Mouse (Mus musculus) embryonic facial prominence, embryonic 12.5 days (tissue): ENCODE results near the gene Zfp536. TPM values are rescaled to one million over a fixed set of nuclear protein-coding genes. Genes with fewer than 3 reads are reported as not detected.

Source experiments
- ATAC-seq: fragments of 200-750 bp; cut with Nextera tagmentation; 2 replicates; pipeline ENCODE4 v1.8.0; 2017; ENCODE audit not compliant: insufficient number of reproducible peaks, insufficient read depth, low FRiP score, low TSS enrichment
- H3K27ac ChIP-seq: fragments of 300-500 bp; sonication (generic); 2 replicates; pipeline ENCODE4 v1.5.1; 2016; ENCODE audit warnings: mild to moderate bottlenecking
- H3K27me3 ChIP-seq: fragments of 300-500 bp; sonication (generic); 2 replicates; pipeline ENCODE4 v1.6.1; 2016; ENCODE audit warnings: mild to moderate bottlenecking, moderate library complexity
- H3K36me3 ChIP-seq: fragments of 300-500 bp; sonication (generic); 2 replicates; pipeline ENCODE4 v1.6.1; 2016; ENCODE audit warnings: mild to moderate bottlenecking
- H3K4me1 ChIP-seq: fragments of 300-500 bp; sonication (generic); 2 replicates; pipeline ENCODE4 v1.6.1; 2016
- H3K4me2 ChIP-seq: fragments of 300-500 bp; sonication (generic); replicated peaks from 2 replicates; pipeline ENCODE4 v1.6.1; 2016; ENCODE audit warnings: mild to moderate bottlenecking, moderate library complexity
- H3K4me3 ChIP-seq: fragments of 300-500 bp; sonication (generic); 2 replicates; pipeline ENCODE4 v1.5.1; 2016; ENCODE audit warnings: mild to moderate bottlenecking
- H3K9ac ChIP-seq: fragments of 300-500 bp; sonication (generic); 2 replicates; pipeline ENCODE4 v1.6.1; 2016; ENCODE audit warnings: mild to moderate bottlenecking, moderate library complexity
- H3K9me3 ChIP-seq: fragments of 300-500 bp; sonication (generic); 2 replicates; pipeline ENCODE4 v1.6.1; 2016; ENCODE audit warnings: mild to moderate bottlenecking, moderate library complexity
- WGBS: fragments of 180-500 bp; shearing (Covaris S2); methylation state at CpG from one replicate; pipeline ENCODE4 v1.1.7; 2016; 5-methylcytosine and 5-hydroxymethylcytosine counted together
- polyA plus RNA-seq: library from polyadenylated mRNA; unstranded; fragments of >200 nt; fragmentation: Nextera tagmentation; extraction: Ambion mirVana; gene quantifications from 2 replicates; pipeline ENCODE4 v1.2.1, GENCODE M21; 2016

The Zfp536 gene
- polyA plus RNA-seq, 1 experiment from 2014 or later = 18.5 TPM

- 29% methylated on average over 8 of the region's 8 CpGs for WGBS
- Histone ChIP-seq H3K4me2 (no peak overlapping the region), H3K9me3 (no peaks in the 10 kb centered on the region), H3K27ac (no peak overlapping the region), H3K36me3 (no peaks in the 10 kb centered on the region), H3K4me3 (no peak overlapping the region), H3K9ac (no peak overlapping the region), H3K27me3 (no peaks in the 10 kb centered on the region), H3K4me1 (peaks cover 20% of the 10 kb centered on the region)
- ATAC-seq = no peak
Observed at GRCm38 (mm10) chr7:37743350-37743749, 30.1 kb downstream of the Zfp536 start.

GRCm38 (mm10) chr7:37737191-37737590 is 36.2 kb downstream of the Zfp536 start:
- no peak for ATAC-seq
- Histone ChIP-seq H3K4me2 (no peak overlapping the region), H3K4me3 (no peak overlapping the region), H3K27ac (no peak overlapping the region), H3K36me3 (no peaks in the 10 kb centered on the region), H3K4me1 (peaks cover 22% of the 10 kb centered on the region; the same call in 1 of the 2 replicates), H3K27me3 (peaks cover 2% of the 10 kb centered on the region; the same call in 1 of the 2 replicates), H3K9me3 (no peaks in the 10 kb centered on the region), H3K9ac (no peak overlapping the region)
- WGBS = 47% methylated on average over 8 of the region's 8 CpGs

- Histone ChIP-seq H3K4me3 (no peak overlapping the region), H3K36me3 (no peaks in the 10 kb centered on the region), H3K9ac (no peak overlapping the region), H3K27me3 (peaks cover 2% of the 10 kb centered on the region; the same call in 1 of the 2 replicates), H3K9me3 (no peaks in the 10 kb centered on the region), H3K4me2 (no peak overlapping the region), H3K27ac (no peak overlapping the region), H3K4me1 (peaks cover 22% of the 10 kb centered on the region; the same call in 1 of the 2 replicates)
- ATAC-seq = no peak
- WGBS = 36% methylated on average over 4 of the region's 4 CpGs
Observed at GRCm38 (mm10) chr7:37736413-37736720, 37.1 kb downstream of the Zfp536 start.

GRCm38 (mm10) chr7:37735707-37736412 is 37.6 kb downstream of the Zfp536 start:
- no peak overlapping the region for H3K9ac ChIP-seq
- no peaks in the 10 kb centered on the region for H3K9me3 ChIP-seq
- no peak overlapping the region for H3K4me2 ChIP-seq
- 49% methylated on average over 7 of the region's 7 CpGs for WGBS
- ATAC-seq = no peak
- no peaks in the 10 kb centered on the region for H3K36me3 ChIP-seq
- H3K27ac ChIP-seq = no peak overlapping the region
- H3K4me1 ChIP-seq = peaks cover 22% of the 10 kb centered on the region; the same call in 1 of the 2 replicates
- peaks cover 2% of the 10 kb centered on the region; the same call in 1 of the 2 replicates for H3K27me3 ChIP-seq
- H3K4me3 ChIP-seq = no peak overlapping the region

DNA sequence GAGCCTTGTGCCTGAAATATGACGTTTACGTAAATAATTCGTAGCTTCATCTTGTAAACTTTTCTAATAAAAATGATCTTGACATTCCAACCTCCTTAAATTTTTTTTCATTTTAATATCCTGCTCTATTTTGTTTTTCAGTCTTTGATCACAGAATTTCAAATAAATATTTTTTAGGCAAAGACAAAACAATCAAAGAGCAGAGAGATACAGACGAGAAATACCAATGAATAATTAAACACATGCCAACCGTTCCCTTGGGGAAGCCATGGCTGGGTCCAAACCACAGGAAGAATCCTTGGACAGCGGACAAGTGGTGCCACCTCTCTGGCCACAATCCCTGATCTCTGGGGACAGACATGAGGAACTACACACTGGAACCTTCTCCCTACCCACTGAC is 38.3 kb downstream of the Zfp536 start:
- H3K27me3 ChIP-seq = peaks cover 2% of the 10 kb centered on the region; the same call in 1 of the 2 replicates
- no peak overlapping the region for H3K4me3 ChIP-seq
- no peak overlapping the region for H3K4me2 ChIP-seq
- no peaks in the 10 kb centered on the region for H3K36me3 ChIP-seq
- H3K9me3 ChIP-seq = no peaks in the 10 kb centered on the region
- no peak overlapping the region for H3K27ac ChIP-seq
- WGBS = 79% methylated on average over 6 of the region's 6 CpGs
- H3K9ac ChIP-seq = no peak overlapping the region
- peaks cover 22% of the 10 kb centered on the region; the same call in 1 of the 2 replicates for H3K4me1 ChIP-seq
- no peak for ATAC-seq

DNA sequence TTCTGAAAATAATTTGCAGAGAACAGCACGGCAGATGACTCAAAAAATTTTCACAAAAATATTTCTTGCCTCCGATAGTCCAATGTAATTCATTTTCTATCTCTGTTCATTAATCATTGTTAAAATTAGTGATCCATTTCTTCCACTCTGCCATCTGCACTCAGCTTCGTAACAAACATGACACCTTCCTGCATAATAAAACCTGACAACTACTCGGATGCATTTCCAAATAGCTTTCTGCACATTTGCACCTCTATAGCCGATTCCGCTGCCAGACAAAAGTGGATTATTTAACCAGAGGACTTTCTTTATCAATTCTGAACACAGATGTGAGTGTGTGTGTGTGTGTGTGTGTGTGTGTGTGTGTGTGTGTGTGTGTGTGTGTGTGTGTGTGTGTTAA is 38.9 kb downstream of the Zfp536 start:
- H3K9me3 ChIP-seq = no peaks in the 10 kb centered on the region
- H3K9ac ChIP-seq = no peak overlapping the region
- 69% methylated on average over 6 of the region's 6 CpGs for WGBS
- peaks cover 22% of the 10 kb centered on the region; the same call in 1 of the 2 replicates for H3K4me1 ChIP-seq
- H3K4me3 ChIP-seq = no peak overlapping the region
- H3K4me2 ChIP-seq = no peak overlapping the region
- H3K27ac ChIP-seq = no peak overlapping the region
- ATAC-seq = no peak
- no peaks in the 10 kb centered on the region for H3K36me3 ChIP-seq
- peaks cover 2% of the 10 kb centered on the region; the same call in 1 of the 2 replicates for H3K27me3 ChIP-seq

- Histone ChIP-seq H3K27ac (no peak overlapping the region), H3K9ac (no peak overlapping the region), H3K27me3 (peaks cover 2% of the 10 kb centered on the region; the same call in 1 of the 2 replicates), H3K9me3 (no peaks in the 10 kb centered on the region), H3K4me2 (no peak overlapping the region), H3K4me3 (no peak overlapping the region), H3K4me1 (peaks cover 22% of the 10 kb centered on the region; the same call in 1 of the 2 replicates), H3K36me3 (no peaks in the 10 kb centered on the region)
- no peak for ATAC-seq
- 93% methylated on average over 4 of the region's 4 CpGs for WGBS
Observed at GRCm38 (mm10) chr7:37733996-37734395, 39.4 kb downstream of the Zfp536 start.

GRCm38 (mm10) chr7:37732741-37733140 is 40.7 kb downstream of the Zfp536 start:
- peaks cover 2% of the 10 kb centered on the region; the same call in 1 of the 2 replicates for H3K27me3 ChIP-seq

GRCm38 (mm10) chr7:37727746-37728145 is 45.7 kb downstream of the Zfp536 start:
- H3K9me3 ChIP-seq = no peaks in the 10 kb centered on the region
- 0 out of 2 replicates have a peak, but pooled peaks cover 15% of the 10 kb centered on the region for H3K4me1 ChIP-seq
- no peak overlapping the region for H3K27ac ChIP-seq
- H3K4me2 ChIP-seq = no peak overlapping the region
- 82% methylated on average over 8 of the region's 8 CpGs for WGBS
- H3K27me3 ChIP-seq = no peaks in the 10 kb centered on the region
- H3K4me3 ChIP-seq = no peak overlapping the region
- no peak for ATAC-seq
- no peaks in the 10 kb centered on the region for H3K36me3 ChIP-seq
- no peak overlapping the region for H3K9ac ChIP-seq

More at GRCm38 (mm10) chr7:37732741-37733140, 40.7 kb downstream of the Zfp536 start:
- WGBS = 52% methylated on average over 4 of the region's 4 CpGs
- no peak overlapping the region for H3K9ac ChIP-seq
- no peaks in the 10 kb centered on the region for H3K36me3 ChIP-seq
- no peak overlapping the region for H3K27ac ChIP-seq
- H3K4me3 ChIP-seq = no peak overlapping the region
- H3K4me2 ChIP-seq = no peak overlapping the region
- no peak for ATAC-seq
- peaks cover 20% of the 10 kb centered on the region; the same call in 1 of the 2 replicates for H3K4me1 ChIP-seq
- H3K9me3 ChIP-seq = no peaks in the 10 kb centered on the region

GRCm38 (mm10) chr7:37724002-37724790 is 49.2 kb downstream of the Zfp536 start:
- H3K27ac ChIP-seq = no peak overlapping the region
- 60% methylated on average over 9 of the region's 9 CpGs for WGBS
- no peaks in the 10 kb centered on the region for H3K27me3 ChIP-seq
- no peak overlapping the region for H3K4me3 ChIP-seq
- H3K9me3 ChIP-seq = no peaks in the 10 kb centered on the region
- ATAC-seq = no peak
- H3K4me2 ChIP-seq = no peak overlapping the region
- 0 out of 2 replicates have a peak, but pooled peaks cover 16% of the 10 kb centered on the region for H3K4me1 ChIP-seq
- no peak overlapping the region for H3K9ac ChIP-seq
- H3K36me3 ChIP-seq = no peaks in the 10 kb centered on the region

DNA sequence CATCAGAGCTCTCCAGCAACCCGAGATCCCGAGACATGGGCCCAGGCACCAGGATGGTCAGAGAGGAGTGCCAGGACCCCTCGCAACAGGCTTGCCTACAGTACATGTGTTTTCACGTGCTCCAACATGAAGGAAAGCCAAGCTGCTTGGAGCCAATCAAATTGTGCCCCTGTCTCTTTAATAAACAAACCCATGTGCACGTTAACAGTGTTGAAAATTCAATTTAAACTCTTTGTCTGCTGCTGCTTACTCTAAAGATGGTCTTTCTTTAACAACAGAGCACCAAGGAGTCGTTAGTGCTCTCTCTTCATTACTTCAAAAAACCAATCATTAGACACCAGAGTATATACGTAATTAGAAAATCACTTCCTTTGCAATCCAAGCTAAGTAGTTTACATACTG is 50.2 kb downstream of the Zfp536 start:
- H3K4me2 ChIP-seq = no peak overlapping the region
- 54% methylated on average over 7 of the region's 7 CpGs for WGBS
- H3K27ac ChIP-seq = no peak overlapping the region
- H3K9me3 ChIP-seq = no peaks in the 10 kb centered on the region
- H3K27me3 ChIP-seq = no peaks in the 10 kb centered on the region
- no peak overlapping the region for H3K9ac ChIP-seq
- H3K4me3 ChIP-seq = no peak overlapping the region
- no peak for ATAC-seq
- no peaks in the 10 kb centered on the region for H3K36me3 ChIP-seq
- H3K4me1 ChIP-seq = 0 out of 2 replicates have a peak, but pooled peaks cover 23% of the 10 kb centered on the region

DNA sequence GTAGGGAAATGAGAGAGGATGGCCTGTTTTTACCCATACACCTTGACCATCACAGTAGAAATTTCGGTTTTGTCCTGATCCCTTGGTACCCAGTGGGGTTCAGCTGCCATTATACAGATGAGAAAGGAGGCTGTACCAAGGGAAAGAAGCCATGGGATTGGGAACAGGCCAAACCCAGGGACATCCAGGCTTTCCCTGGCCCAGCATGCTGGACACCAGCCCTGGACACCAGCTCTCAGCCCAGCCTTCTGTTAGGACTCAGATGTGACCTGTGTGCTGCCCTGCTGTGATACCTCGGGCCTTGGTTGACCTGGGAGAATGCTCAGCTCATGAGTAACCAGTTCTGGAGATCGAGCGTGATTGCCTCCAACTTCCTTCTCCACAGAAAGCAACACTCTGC is 51.8 kb downstream of the Zfp536 start:
- Histone ChIP-seq H3K9ac (no peak overlapping the region), H3K27me3 (no peaks in the 10 kb centered on the region), H3K4me2 (no peak overlapping the region), H3K36me3 (no peaks in the 10 kb centered on the region), H3K4me1 (0 out of 2 replicates have a peak, but pooled peaks cover 23% of the 10 kb centered on the region), H3K4me3 (no peak overlapping the region), H3K27ac (no peak overlapping the region), H3K9me3 (no peaks in the 10 kb centered on the region)
- WGBS = 91% methylated on average over 4 of the region's 4 CpGs
- ATAC-seq = no peak
